Mouse (Mus musculus) splenic B cell, adult 2 months (primary cell): ENCODE measurements around the gene Vps37d.
"Not testable (repeated sequence)": the region's sequence is repeated elsewhere in the genome, so short reads cannot be mapped to it uniquely, and the experiment has no call there.

ENCODE experiments used
- DNase-seq: peaks from one replicate; pipeline ENCODE4 v3.0.0-alpha.2; 2011; ENCODE audit warnings: low read depth, low spot score
- H3K27me3 ChIP-seq: 2 replicates; pipeline ENCODE4 v1.6.1; 2012; ENCODE audit warnings: mild to moderate bottlenecking, low read length, moderate library complexity, mixed read lengths; ENCODE audit not compliant: control insufficient read depth, poor library complexity, insufficient read depth, severe bottlenecking
- H3K36me3 ChIP-seq: 2 replicates; pipeline ENCODE4 v1.6.1; 2012; ENCODE audit warnings: mild to moderate bottlenecking, low read length, moderate library complexity, mixed read lengths; ENCODE audit not compliant: control insufficient read depth, poor library complexity, insufficient read depth, severe bottlenecking

The Vps37d gene

DNA sequence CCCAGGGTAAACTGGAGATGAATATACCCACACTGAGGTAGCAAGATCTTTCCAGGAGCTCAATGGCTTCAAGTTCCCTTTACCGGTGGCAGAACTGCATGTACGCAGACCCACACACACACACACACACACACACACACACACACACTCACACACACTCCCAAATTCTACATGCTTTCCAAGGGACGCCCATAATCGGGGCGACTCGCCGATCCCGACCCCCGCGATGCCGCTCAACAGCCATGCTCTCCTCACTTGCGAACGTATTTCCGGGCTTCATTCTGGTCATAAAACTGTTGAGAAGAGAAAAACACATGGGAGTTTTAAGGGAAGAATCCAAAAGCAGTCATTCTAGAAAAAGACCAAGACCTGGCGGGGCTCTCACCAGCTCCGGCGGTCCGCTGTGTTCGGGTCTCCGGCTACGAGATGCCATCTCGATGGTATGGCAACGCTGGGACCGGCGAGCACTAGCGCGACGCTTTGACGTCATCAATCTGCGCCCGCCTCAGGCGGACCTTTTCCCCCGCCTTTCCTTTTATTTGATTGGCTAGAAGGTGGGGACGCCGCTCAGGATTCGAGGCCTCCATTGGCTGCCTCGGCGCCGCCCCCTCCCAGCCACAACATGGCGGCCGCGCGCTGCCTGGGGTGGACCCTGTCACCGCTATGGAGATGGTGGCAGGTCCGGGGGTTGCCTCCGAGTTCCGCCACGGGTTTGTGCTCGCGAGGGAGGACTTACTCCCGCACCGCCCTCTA, 14.3 kb downstream of the Vps37d start, which contains the start of gene Dnajc30:
Gene Dnajc30 (plus strand): TSS at position 574 of the 753 bp plus-strand sequence.
- DNase-seq, result peak; percentile 98
- Histone ChIP-seq H3K27me3 (no peaks in the 10 kb centered on the region), H3K36me3 (no peaks in the 10 kb centered on the region; the same call in none of the 2 replicates)

DNA sequence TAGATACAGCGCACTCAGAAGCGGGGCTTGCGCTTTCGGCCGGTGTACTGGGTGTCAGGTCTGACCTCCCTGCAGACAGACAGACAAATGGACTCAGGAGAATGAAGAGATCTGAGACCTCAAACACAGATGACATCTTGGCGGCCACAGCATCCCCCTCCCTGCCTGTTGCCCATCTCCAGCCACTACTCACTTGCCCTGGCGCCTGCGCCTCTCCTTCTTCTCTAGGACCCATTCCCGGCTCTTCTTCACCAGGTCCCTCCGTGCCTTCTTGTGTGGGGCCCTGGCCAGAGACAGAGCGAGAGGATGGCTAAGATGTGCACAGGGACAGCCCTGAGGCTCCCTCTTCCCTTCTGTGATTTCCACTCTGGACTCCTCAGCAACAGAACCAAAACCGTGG, 24.7 kb downstream of the Vps37d start:
- Histone ChIP-seq H3K36me3 (peaks cover 7% of the 10 kb centered on the region), H3K27me3 (no peaks in the 10 kb centered on the region)
- DNase-seq, result no peak

DNA sequence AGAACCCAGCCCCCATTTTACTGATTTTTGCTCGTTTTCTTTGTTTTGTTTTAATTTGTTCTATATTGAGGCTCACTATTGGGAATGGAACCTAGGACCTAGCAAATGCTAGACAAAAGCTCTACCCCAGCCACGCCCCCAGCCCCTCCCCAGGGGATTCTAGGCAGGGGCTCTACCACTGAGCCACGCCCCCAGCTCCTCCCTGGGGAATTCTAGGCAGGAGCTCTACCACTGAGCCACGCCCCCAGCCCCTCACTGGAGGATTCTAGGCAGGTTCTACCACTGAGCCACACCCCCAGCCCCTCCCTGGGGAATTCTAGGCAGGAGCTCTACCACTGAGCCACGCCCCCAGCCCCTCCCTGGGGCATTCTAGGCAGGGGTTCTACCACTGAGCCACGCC, 28.8 kb downstream of the Vps37d start:
- H3K36me3 ChIP-seq, H3K27me3 ChIP-seq, DNase-seq: not testable (repeated sequence)

DNA sequence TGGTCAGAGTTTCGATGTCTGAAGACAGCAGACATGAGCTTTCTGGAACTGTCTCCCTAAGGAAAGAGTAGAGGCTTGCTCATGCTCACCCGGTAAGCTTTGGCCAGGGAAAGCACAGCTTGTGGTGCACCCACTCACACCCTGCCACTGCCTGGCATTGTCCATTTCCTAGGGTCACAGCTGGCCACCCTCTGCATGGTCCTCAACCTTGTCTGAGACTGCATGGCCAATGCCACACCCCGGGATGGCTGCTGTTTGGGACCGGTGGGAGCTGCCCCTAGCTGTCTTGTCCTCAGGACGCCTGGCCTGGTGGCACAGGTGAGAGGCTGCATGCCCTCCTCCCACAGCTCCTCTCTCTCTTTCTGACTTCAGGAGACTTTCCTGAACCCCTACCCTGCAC, 29.5 kb downstream of the Vps37d start:
- H3K36me3 ChIP-seq, result peaks cover 1% of the 10 kb centered on the region
- no peak for DNase-seq
- H3K27me3 ChIP-seq, result no peaks in the 10 kb centered on the region

DNA sequence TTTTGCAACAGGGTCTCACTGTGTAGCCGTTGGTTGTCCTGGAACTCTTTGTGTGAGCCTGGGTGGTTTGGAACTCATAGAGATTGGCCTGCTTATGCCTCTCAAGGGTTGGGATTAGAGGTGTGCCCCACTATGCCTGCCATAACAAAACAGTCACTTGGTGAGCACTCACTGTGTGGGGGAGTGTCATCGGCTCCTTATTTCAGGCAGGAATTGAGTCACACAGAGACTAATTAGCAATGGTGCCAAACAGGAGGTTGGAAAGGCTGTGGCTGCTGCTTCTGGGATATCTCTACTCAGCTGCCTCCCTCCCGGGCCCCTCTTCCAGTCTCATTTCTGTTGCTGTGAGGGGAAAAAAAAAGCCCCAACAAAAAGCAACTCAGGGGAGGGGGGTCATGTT, 33.5 kb downstream of the Vps37d start:
- DNase-seq, result no peak
- H3K36me3 ChIP-seq, result no peaks in the 10 kb centered on the region
- no peaks in the 10 kb centered on the region for H3K27me3 ChIP-seq

DNA sequence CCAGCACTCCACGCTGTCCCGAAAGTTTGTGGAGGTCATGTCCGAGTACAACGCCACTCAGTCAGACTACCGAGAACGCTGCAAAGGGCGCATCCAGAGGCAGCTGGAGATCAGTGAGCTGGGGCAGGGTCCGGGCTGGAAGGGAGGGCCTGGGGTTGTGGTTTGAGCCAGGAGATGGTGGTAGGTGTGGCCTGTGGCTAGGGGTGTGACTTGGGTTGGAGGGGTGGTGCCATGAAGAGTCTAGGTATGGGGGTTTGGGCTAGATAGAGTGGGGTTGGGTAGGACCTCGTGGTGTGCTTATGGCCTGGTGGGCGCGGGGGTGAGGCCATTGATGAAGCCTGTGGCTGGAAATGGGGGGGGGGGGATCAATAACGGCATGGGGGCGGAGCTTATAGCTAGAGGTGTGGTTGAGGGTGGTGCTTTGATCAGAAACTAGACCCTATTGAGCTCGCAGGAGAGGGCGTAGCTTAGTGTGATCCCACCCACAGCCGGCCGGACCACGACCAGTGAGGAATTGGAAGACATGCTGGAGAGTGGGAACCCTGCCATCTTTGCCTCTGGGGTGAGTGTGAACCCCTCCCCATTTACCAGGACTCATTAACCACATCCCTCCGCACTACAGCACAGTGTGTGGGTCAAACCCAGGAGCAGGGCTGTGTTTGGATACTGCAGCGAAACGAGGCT, 35.8 kb downstream of the Vps37d start:
- no peaks in the 10 kb centered on the region for H3K27me3 ChIP-seq
- H3K36me3 ChIP-seq, result no peaks in the 10 kb centered on the region
- DNase-seq, result no peak

DNA sequence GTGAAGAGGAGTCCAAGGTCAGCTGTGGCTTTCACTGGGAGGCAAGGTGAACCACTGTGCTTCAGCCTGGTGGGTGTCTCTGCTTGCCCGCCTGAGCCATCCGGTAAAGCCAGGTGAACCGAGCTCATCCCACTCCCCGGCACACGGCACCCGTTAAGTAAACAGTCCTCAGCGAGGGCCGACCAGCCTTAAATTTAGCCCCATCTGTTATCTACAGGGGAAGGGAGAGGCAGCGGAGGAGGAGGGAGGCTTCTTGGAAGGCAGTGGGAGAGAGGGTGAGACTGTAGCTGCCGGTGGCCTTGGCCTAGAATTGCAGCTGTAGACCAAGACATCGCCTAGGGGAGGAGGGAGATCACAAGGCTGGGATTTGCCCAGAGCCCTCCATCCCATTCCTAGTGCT, 37.3 kb downstream of the Vps37d start:
- Histone ChIP-seq H3K36me3 (no peaks in the 10 kb centered on the region), H3K27me3 (no peaks in the 10 kb centered on the region)
- DNase-seq, result no peak

- H3K36me3 ChIP-seq, result no peaks in the 10 kb centered on the region
- no peak for DNase-seq
These were observed 38.0 kb downstream of the Vps37d start for GRCm38 (mm10) chr5:135040059-135040458.

GRCm38 (mm10) chr5:135039541-135039940, 38.5 kb downstream of the Vps37d start:
- no peaks in the 10 kb centered on the region for H3K27me3 ChIP-seq
- no peak for DNase-seq

More at GRCm38 (mm10) chr5:135040059-135040458, 38.0 kb downstream of the Vps37d start:
- no peaks in the 10 kb centered on the region for H3K27me3 ChIP-seq

DNA sequence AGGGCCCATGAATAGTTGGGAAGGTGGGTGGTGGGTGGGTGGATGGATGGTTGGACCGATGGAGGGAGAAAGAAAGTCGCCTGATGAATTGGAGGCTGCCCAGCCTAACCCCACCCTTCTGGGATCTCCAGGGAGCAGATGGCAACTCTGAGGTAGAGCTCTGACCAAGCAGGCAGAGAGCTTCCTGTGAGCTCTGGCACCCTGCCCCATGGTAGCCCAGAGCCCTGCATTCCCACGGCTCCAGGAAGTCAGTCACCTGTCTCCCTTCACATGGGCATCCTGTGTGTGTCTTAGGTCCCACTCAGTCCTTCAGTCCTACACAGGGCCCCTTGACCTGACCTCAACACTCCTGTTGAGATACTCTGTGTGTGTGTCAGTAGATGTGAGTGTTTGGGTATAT, 40.1 kb downstream of the Vps37d start:
- no peaks in the 10 kb centered on the region for H3K36me3 ChIP-seq

More at GRCm38 (mm10) chr5:135039541-135039940, 38.5 kb downstream of the Vps37d start:
- no peaks in the 10 kb centered on the region for H3K36me3 ChIP-seq

DNA sequence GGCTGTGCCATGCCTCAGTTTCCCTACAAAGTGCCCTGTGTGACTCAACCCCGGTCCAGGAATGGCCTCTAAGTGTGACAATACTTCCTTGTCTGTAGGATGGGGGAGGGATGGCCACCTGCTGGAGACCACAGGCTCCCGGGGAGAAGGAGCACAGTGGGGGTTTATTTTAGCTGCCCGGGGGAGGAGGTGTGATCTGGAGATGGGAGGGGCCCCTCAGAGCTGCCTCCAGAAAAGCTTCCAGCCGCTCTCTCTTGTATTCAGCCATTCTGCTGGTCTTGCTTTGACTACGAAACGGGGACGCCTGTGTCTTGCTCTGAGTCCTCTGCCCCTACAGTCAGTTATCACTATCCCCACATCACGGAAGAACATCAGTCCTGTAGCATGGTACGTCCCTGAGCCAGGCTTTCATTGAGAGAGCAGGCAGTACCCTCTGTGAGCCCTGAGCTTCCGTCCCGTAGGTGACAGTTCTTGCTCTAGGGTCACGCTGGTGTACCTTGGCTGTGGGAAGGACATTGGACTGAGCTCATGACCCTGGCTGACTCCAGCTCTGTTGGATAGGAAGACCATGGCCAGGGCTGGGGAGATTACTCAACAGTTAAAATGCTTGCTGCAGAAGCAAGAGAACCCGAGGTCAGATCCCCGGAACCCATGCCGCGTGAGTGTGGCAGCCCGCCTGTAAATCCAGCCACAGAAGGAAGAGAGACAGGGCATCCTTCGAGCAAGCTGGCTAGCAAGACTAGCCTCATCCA, 42.3 kb downstream of the Vps37d start:
- Histone ChIP-seq H3K36me3 (no peaks in the 10 kb centered on the region), H3K27me3 (no peaks in the 10 kb centered on the region)
- DNase-seq, result no peak

More for the DNA sequence above, 40.1 kb downstream of the Vps37d start:
- H3K27me3 ChIP-seq, result no peaks in the 10 kb centered on the region
- DNase-seq, result no peak

DNA sequence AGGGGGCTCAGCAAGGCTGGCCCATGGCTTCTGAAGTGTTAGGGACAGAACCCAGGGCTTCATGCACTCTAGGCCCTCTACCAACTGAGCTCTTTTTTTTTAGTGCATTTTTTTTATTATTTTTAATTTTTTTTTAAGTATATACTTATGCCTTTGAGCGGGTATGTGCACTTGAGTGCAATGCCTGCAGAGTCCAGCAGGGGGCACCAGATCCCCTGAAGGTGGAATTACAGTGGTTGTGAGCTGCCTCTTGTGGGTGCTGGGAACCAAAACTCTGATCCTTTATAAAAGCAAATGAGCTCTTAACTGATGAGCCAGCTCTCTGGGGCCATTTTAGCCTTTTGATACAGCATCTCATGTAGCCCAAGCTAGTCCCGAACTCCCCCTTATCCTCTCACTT, 43.5 kb downstream of the Vps37d start:
- Histone ChIP-seq H3K36me3 (no peaks in the 10 kb centered on the region), H3K27me3 (no peaks in the 10 kb centered on the region)
- peak; percentile 25 for DNase-seq

- H3K27me3 ChIP-seq, result no peaks in the 10 kb centered on the region
- H3K36me3 ChIP-seq, result no peaks in the 10 kb centered on the region
- no peak for DNase-seq
These were observed 45.5 kb downstream of the Vps37d start for GRCm38 (mm10) chr5:135032581-135032980.

GRCm38 (mm10) chr5:135029007-135029854, 48.8 kb downstream of the Vps37d start:
- Histone ChIP-seq H3K36me3 (no peaks in the 10 kb centered on the region), H3K27me3 (no peaks in the 10 kb centered on the region)
- DNase-seq, result no peak
